ENCODE assay signal across 32 mouse cellular contexts in genomic region chr1:78210568-78210967, GRCm38 (mm10). TPM values are rescaled to one million over a fixed set of nuclear protein-coding genes. Genes with fewer than 3 reads are reported as not detected.
DNase-seq lines count a peak whose midpoint lies in the region; ATAC-seq lines count a peak whose summit lies in the region.
"Had no signal": no experiment of that assay in that cellular context is flagged by ENCODE, and none has a peak within 500 bp of the region (broad histone marks: within the 10 kb centered on the region; RNA-seq: fewer than 3 reads in every experiment).

No protein-coding gene starts in this region.

- H3K9me3 ChIP-seq in hindbrain, embryonic 11.5 days (ENCODE audit: control insufficient read depth, low read length): no peaks in the 10 kb centered on the region
- H3K9me3 ChIP-seq in hindbrain, embryonic 13.5 days: no peaks in the 10 kb centered on the region
- no peaks in the 10 kb centered on the region for H3K9me3 ChIP-seq in neural tube, embryonic 15.5 days (replicated peaks)
- H3K9me3 ChIP-seq in limb, embryonic 11.5 days (ENCODE audit: control insufficient read depth, low read length): no peaks in the 10 kb centered on the region
- H3K9me3 ChIP-seq: limb, embryonic 13.5 days; liver, embryonic 12.5 days had no signal

- WGBS in hindbrain, embryonic 11.5 days: 1% methylated on average over 15 of the region's 15 CpGs
- WGBS in hindbrain, embryonic 13.5 days: 2% methylated on average over 15 of the region's 15 CpGs
- 2% methylated on average over 15 of the region's 15 CpGs for whole genome bisulfite sequencing in neural tube, embryonic 15.5 days
- WGBS in limb, embryonic 11.5 days: 1% methylated on average over 15 of the region's 15 CpGs

- peaks cover 87% of the 10 kb centered on the region for H3K27me3 ChIP-seq in hindbrain, embryonic 11.5 days (ENCODE audit: control insufficient read depth, insufficient read depth, low read length)
- peaks cover 100% of the 10 kb centered on the region for H3K27me3 ChIP-seq in hindbrain, embryonic 13.5 days
- H3K27me3 ChIP-seq in neural tube, embryonic 15.5 days (replicated peaks): peaks cover 88% of the 10 kb centered on the region
- peaks cover 90% of the 10 kb centered on the region for H3K27me3 ChIP-seq in limb, embryonic 11.5 days (ENCODE audit: control insufficient read depth, insufficient read depth, low read length)
- H3K27me3 ChIP-seq: CH12.LX had no signal

- no peak overlapping the region for H3K9ac ChIP-seq in hindbrain, embryonic 11.5 days (ENCODE audit: low read depth, low read length)
- H3K9ac ChIP-seq in hindbrain, embryonic 13.5 days: no peak overlapping the region
- H3K9ac ChIP-seq in neural tube, embryonic 15.5 days (replicated peaks): no peak overlapping the region
- H3K9ac ChIP-seq in limb, embryonic 11.5 days (ENCODE audit: low read length): no peak overlapping the region
- H3K9ac ChIP-seq: forebrain, postnatal 0 days; limb, embryonic 13.5 days; liver, embryonic 12.5 days had no signal

- H3K36me3 ChIP-seq in hindbrain, embryonic 11.5 days (ENCODE audit: control insufficient read depth, insufficient read depth, low read length): no peaks in the 10 kb centered on the region
- H3K36me3 ChIP-seq in hindbrain, embryonic 13.5 days: no peaks in the 10 kb centered on the region
- H3K36me3 ChIP-seq in neural tube, embryonic 15.5 days: no peaks in the 10 kb centered on the region
- no peaks in the 10 kb centered on the region for H3K36me3 ChIP-seq in limb, embryonic 11.5 days (ENCODE audit: control insufficient read depth, insufficient read depth, low read length)
- H3K36me3 ChIP-seq: G1E; limb, embryonic 13.5 days; liver, embryonic 12.5 days had no signal

- ATAC-seq in hindbrain, embryonic 11.5 days (ENCODE audit: low FRiP score): no peak
- no peak for ATAC-seq in hindbrain, embryonic 13.5 days (ENCODE audit: low FRiP score)
- no peak for ATAC-seq in neural tube, embryonic 15.5 days (ENCODE audit: low FRiP score)
- no peak for ATAC-seq in limb, embryonic 11.5 days (ENCODE audit: insufficient number of reproducible peaks, low FRiP score, low TSS enrichment, low read depth)
- ATAC-seq: forebrain, postnatal 0 days; liver, embryonic 12.5 days; Patski had no signal

- H3K4me3 ChIP-seq in hindbrain, embryonic 11.5 days (ENCODE audit: low read depth, low read length): no peak overlapping the region
- no peak overlapping the region for H3K4me3 ChIP-seq in hindbrain, embryonic 13.5 days
- H3K4me3 ChIP-seq in neural tube, embryonic 15.5 days (replicated peaks): no peak overlapping the region
- no peak overlapping the region for H3K4me3 ChIP-seq in limb, embryonic 11.5 days (ENCODE audit: low read depth, low read length)
- H3K4me3 ChIP-seq: limb, embryonic 13.5 days; liver, embryonic 12.5 days had no signal

- no peak overlapping the region for H3K27ac ChIP-seq in hindbrain, embryonic 11.5 days (ENCODE audit: low read depth, low read length)
- H3K27ac ChIP-seq in hindbrain, embryonic 13.5 days: no peak overlapping the region
- no peak overlapping the region for H3K27ac ChIP-seq in neural tube, embryonic 15.5 days (replicated peaks)
- H3K27ac ChIP-seq in limb, embryonic 11.5 days (replicated peaks; ENCODE audit: low read depth, low read length): no peak overlapping the region
- H3K27ac ChIP-seq: kidney, postnatal 0 days; limb, embryonic 13.5 days; liver, embryonic 12.5 days had no signal

- no peak overlapping the region for H3K4me2 ChIP-seq in hindbrain, embryonic 11.5 days (replicated peaks; ENCODE audit: low read depth, low read length)
- H3K4me2 ChIP-seq in hindbrain, embryonic 13.5 days: no peak overlapping the region
- H3K4me2 ChIP-seq in neural tube, embryonic 15.5 days: no peak overlapping the region
- H3K4me2 ChIP-seq in limb, embryonic 11.5 days (ENCODE audit: low read depth, severe bottlenecking): no peak overlapping the region
- H3K4me2 ChIP-seq: limb, embryonic 13.5 days; liver, embryonic 12.5 days had no signal

- DNase-seq in hindbrain, embryonic 11.5 days (ENCODE audit: low spot score): peak; percentile 47
- peak; percentile 35 for DNase-seq in neural tube, embryonic 10.5 days (ENCODE audit: extremely low spot score, low spot score)
- DNase-seq in limb, embryonic 11.5 days (ENCODE audit: low spot score): peak; percentile 52
- no peak for DNase-seq in adrenal gland, postnatal 36 days
- no peak for DNase-seq in gastrocnemius, postnatal 25 days
- DNase-seq: B cell, adult 2 months; cerebellum, adult 11 months; cerebellum, adult 9-11 months; forebrain, postnatal 0 days; gastrocnemius, postnatal 14 days; heart, adult 18-20 months; kidney, adult 18-20 months; lung, adult 18-20 months; lung, postnatal 10 days; right cerebral cortex, adult 18-20 months; thymus, adult 18-20 months; thymus, postnatal 36 days had no signal

- no peaks in the 10 kb centered on the region for H3K4me1 ChIP-seq in hindbrain, embryonic 11.5 days (replicated peaks; ENCODE audit: control insufficient read depth, insufficient read depth, low read length)
- peaks cover 1% of the 10 kb centered on the region for H3K4me1 ChIP-seq in hindbrain, embryonic 13.5 days (replicated peaks)
- peaks cover under 1% of the 10 kb centered on the region; the same call in 1 of the 2 replicates for H3K4me1 ChIP-seq in neural tube, embryonic 15.5 days
- H3K4me1 ChIP-seq in limb, embryonic 11.5 days (ENCODE audit: control insufficient read depth, insufficient read depth, low read length): no peaks in the 10 kb centered on the region
- H3K4me1 ChIP-seq: limb, embryonic 13.5 days; liver, embryonic 12.5 days had no signal

RNA-seq across cellular contexts. Expression of gene Pax3, which starts 13.6 kb away (rescaled TPM):
- 48.3 and 49.2 TPM in 2 replicates for polyA plus RNA-seq in hindbrain, embryonic 11.5 days (2014; fragmentation: Nextera tagmentation; extraction: Ambion mirVana)
- polyA plus RNA-seq in hindbrain, embryonic 13.5 days (2015; fragmentation: Nextera tagmentation; extraction: Ambion mirVana): 17.6 and 24.4 TPM in 2 replicates
- polyA plus RNA-seq in neural tube, embryonic 15.5 days (2015; fragmentation: Nextera tagmentation; extraction: Ambion mirVana): 2.5 and 3.4 TPM in 2 replicates
- 5.0 and 5.6 TPM in 2 replicates for polyA plus RNA-seq in limb, embryonic 11.5 days (2014; fragmentation: Nextera tagmentation; extraction: Ambion mirVana)
- total RNA-seq in adrenal gland, postnatal 36 days (2021): not detected
- under 1 TPM in 1 of 2 experiments, not detected in 1; 0.08 TPM for total RNA-seq in gastrocnemius, postnatal 25 days (2021)
- total RNA-seq: adrenal gland, adult 18-20 months; adrenal gland, postnatal 4 days; common myeloid progenitor, adult 5-6 weeks; gastrocnemius, postnatal 14 days; heart, adult 18-20 months; layer of hippocampus, adult 18-20 months; layer of hippocampus, postnatal 25 days; monocyte, adult 5-6 weeks had no signal
- polyA plus RNA-seq: kidney, postnatal 0 days; small intestine, adult 2 months had no signal

Comparison
In these comparisons a context has a peak if more than half of its experiments do, and no peak if none do; other contexts are left out.
1. DNase-seq: peak in hindbrain, embryonic 11.5 days (single experiment), neural tube, embryonic 10.5 days (single experiment) and limb, embryonic 11.5 days (single experiment); none in adrenal gland, postnatal 36 days (0 of 2) and gastrocnemius, postnatal 25 days (single experiment).